Mouse (Mus musculus) thymus, postnatal 0 days (tissue): ENCODE data around the gene Rgs16. TPM values are rescaled to one million over a fixed set of nuclear protein-coding genes. Genes with fewer than 3 reads are reported as not detected.
A peak's percentile ranks its signal among the peaks of the same experiment; 100 is the strongest.

Experiments used
- DNase-seq: peaks from one replicate; pipeline ENCODE4 v3.0.0-alpha.2; 2015; ENCODE audit warnings: low spot score
- polyA plus RNA-seq: library from polyadenylated mRNA; unstranded; fragments of >200 nt; fragmentation: Nextera tagmentation; extraction: Ambion mirVana; gene quantifications from 2 replicates; pipeline ENCODE4 v1.2.1, GENCODE M21; 2015

Gene Rgs16
- polyA plus RNA-seq, 1 experiment from 2014 or later = 4.1 TPM

DNA sequence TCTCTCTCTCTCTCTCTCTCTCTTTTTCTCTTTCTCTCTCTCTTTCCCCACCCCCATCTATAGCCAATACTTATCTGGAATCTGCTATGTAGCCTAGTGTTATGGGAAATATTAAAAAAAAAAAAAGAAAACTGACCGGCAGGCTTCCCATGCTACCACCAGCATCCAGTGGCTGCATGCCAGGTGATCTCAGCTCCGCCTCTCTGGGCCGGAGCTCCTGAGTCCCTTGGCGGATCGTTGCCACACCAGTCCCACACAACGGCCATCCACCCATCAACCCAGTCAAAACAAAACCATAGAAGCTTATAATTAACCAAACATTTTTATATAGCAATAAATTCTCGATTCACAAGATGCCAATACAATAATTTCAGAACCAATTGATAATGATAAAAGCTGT is 19.2 kb upstream of the Rgs16 start:
- no peak for DNase-seq

DNA sequence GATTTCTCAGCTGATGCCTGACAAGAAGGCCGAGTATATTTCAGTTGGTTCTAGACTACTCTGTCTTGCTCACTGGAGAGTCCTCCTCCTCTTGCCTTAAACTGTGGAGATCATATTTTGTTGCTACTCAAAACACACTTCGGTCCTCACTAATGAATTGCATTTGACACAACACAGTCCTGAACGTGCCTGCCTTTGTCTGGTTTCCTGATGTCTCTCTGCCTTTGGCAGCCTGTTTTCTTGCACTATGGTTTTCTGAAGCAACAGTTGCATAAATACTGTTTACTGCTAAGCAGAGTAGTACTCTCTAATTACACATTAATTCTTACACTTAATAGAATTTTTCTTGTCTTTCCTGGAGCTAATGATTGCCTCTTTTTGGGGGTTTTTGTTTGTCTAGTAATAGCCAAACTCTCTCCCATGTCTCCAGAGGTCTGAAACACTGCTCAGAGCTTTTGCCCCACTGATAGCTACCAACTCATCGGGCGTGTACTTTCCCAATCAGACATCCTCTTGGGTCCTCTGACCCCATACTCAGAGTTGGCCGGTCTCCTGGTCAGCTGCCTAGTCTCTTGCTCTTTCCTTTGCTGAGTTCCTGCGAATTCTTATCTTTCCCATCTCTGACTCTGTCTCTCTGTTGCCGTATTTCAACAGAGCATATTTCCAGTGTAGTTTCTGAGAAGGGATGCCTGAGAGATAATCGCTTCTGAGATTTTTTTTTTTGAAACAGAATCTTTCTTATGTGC is 18.4 kb upstream of the Rgs16 start:
- DNase-seq = no peak

DNA sequence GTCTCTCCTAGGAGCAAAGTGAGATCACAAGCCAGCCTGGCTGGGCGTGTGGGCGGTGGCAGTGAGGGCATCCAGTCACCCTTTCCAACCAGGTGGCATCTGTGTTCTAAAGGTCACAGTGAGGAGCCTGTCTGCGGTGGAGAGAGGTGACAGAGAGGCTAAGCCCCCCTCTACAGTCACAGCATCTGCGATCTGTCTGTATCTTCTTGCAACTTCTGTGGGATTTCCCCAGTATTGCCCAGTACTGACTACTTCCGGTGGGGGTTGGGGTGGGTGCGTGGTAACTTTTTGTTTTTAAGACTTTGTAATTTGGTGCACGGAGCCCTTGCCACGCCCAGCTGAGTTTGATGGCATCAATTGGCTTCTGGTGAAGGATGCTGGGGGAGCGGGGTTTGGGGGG is 16.7 kb upstream of the Rgs16 start:
- DNase-seq = peak; percentile 35

DNA sequence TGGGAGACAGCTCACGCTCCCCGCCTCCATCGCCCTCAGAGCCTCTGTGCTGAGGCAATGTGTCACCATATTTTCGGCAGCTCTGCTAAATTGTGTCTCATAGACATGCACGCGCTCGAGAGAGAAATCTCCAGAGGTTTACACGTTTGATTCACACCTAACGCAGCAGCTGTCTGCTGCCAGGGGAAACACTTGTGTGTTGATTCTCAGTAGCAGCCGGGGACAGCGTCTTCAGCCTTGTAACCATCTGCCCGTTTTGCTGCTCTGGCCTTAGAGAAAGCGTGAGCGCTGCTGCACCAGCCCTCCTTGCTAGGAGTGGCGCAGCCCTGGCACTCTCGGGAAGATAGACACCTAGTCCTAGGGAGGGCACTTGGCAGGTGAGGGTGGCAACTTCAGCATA is 13.5 kb upstream of the Rgs16 start:
- no peak for DNase-seq

DNA sequence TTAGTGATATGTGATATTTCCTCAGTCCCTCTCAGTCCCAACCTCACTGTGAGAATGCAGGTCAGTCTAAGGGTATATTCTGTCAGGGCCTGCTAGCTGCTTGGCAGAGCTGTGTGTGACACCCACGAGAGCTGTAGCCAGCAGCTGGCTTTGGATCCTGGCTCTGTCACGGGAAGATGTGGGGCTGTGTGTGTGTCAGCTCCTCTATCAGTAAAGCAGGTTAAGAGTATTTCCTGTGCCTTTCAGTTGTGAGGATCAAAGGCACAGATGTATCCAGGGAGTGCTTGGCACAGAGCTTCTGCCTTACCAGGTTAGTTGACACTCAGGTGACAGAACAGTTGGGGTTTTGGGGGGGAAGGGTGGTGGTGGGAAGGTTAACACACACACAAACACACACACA is 10.3 kb upstream of the Rgs16 start:
- peak; percentile 78 for DNase-seq

DNA sequence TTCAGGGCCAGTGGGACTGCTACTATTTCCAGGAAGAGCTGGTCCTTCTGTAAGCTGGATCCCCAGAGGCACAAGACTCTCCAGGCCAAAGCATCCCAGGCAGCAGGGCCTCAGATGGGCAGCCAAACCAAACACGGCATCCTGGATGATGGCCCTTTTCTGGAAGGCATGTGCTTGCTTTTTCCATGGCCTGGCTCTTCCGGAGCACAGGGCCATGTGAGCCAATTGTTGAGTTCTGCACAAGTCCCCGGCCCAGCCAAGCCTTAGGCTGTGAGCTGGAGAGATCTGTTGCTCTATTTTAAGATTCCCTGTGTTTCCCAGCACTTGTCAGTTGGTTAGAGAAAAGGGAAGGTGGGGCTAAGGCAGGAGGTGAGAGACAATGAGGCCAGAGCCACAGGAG is 9.5 kb upstream of the Rgs16 start:
- DNase-seq = no peak

DNA sequence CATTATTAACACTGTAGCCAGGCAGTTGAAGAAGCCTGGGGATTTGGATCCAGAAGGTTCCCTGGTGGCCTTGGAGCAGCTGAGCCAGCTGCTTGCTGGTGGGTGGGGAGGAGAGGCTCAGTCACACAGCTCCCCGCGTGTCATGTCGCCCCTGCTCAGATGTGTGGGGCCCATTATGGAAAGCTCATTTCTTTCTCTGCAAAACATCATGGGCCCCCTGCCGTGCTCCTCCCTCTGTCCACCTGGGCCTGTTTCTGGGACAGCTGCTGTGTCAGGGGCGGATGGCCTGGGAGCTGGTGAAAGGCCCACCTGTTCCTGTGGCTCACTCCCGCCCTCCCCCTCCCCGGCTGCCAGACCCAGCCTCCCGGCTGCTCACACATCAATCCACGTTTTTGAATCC is 7.0 kb upstream of the Rgs16 start:
- DNase-seq = peak; percentile 78

DNA sequence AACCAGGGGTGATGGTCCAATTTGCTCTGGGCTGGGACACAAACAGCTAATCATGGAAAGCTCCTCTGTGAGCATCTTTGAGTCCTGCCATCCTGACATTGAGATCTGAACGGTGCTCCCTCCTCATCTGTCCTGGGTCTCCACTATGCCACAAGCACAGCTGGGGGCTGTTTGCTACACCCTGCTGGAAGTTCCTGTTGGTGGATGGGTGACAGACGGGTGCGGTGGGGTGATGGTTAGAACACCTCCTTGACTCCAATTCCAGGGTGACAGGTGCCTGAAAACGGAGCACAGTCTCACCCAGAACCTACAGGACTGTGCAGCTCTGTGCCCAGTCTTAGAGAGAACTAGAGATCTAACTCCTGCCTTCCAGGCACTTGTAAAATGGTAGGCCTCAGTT is 5.3 kb upstream of the Rgs16 start:
- DNase-seq = no peak

DNA sequence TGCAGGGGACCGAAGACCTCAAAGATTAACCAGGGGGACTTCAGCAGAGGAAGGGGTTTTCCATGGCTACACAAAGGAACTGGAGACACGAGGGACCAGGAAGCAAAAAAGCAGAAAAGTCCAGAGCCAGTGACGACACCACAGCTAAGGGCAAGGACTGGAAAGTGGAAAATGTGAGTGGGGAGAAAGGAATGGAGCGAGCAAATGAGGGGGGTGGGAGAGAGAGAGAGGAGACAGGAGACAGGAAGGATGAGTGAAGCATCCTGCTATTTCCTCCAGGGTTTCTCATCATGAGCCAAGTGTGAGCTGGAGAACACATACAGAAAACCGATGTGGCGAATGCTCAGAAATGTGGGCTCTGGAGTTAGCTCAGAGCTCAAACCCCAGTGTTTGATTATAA is 4.1 kb upstream of the Rgs16 start:
- DNase-seq = no peak

DNA sequence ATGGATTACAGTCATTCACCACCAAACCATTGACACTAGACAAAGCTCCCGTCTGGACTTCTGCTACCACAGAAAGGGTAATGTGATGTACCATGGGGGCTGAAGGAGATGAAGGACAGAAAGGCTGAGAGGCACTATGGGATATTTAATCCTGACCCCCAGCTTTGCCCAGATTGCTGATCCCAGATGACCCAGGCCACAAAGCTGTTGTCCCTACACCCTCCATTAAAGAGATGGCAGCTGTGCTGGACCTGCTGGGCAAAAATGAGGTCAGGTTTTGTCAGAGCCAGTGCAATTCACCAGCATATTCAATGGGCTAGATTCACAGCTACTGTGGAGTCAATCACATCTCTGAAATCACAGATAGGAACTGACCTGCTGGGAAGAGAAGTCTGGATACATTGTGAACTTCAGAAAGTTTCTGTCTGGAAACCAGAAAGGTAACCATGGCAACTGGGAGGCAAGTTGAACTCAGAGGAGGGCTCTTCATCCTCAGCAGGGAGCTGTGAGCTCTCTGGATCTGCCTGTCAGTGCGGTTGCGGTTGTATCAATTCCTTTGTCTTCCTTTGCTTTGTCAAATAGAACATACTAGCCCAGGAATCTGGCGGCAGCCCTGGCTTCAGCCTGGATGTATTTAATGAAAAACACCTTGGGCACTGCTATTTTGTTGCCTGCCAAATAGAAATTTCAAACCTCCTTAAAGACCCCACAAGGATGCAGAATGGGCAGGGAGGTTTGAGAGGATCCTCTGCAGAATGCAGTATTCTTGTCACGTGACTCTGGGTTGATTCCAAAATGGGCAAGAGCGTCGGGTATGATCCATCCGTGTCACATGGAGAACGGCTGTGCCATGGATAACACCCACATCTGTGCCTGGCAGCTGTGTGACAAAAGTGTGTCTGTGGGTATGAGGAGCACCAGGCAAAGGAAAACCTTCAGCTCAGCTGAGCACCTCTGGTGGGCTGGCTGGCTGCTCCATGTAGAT is 2.8 kb upstream of the Rgs16 start:
- no peak for DNase-seq

DNA sequence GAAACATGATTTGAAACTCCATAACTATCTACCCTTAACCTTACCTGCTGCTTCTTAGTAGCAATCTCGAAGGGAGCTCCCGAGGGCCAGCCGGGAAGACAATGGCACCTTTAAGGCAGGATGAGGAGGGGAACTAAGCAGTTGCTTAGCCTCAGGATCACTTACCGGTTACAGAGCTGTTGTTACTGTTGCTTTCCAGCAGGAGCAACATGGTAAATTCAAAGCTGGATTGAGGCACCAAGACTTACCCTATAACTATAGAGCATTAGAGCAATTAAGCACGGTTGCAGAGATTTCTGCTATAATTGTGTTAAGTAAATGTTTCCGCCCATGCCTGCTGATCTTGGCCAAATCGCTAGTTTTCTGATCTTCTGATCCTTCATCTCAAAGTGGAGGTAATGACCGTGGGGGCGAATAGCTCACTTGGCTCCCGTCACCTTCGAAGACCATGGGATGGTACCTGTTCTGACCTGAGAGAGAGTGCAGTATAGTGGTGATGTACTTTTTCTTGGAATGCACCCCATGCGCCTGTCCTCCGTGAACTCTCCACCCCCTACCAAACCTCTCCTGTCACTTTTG is 623 bp upstream of the Rgs16 start:
- DNase-seq = no peak

DNA sequence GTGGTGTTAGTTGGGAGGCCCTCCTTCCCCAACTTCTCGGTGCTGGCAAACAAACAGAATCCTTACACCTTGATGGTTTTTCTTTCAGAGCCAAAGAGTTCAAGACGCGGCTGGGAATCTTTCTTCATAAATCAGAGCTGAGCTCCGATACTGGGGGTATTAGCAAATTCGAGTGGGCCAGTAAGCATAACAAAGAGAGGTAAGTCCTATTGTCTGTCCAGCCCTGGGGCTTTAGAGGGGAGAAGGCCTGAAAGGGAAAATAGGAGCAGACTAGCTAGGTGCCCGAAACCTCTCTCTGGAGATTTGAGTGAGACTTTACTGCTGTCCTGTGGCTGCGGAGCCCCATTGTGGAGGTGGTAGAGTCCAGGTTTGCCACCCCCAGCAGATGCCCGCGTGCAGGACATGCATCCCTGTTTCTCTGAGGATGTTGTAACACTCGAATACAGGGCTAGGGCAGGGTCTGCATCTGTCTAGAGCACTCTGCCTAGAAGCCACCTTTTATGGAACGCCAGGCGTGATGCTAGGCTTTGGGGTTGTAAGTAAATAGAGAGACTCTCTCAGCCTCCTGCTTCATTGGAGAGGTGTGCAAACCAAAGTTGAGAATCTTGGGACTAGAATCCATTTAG is 739 bp downstream of the Rgs16 start:
- DNase-seq = no peak

DNA sequence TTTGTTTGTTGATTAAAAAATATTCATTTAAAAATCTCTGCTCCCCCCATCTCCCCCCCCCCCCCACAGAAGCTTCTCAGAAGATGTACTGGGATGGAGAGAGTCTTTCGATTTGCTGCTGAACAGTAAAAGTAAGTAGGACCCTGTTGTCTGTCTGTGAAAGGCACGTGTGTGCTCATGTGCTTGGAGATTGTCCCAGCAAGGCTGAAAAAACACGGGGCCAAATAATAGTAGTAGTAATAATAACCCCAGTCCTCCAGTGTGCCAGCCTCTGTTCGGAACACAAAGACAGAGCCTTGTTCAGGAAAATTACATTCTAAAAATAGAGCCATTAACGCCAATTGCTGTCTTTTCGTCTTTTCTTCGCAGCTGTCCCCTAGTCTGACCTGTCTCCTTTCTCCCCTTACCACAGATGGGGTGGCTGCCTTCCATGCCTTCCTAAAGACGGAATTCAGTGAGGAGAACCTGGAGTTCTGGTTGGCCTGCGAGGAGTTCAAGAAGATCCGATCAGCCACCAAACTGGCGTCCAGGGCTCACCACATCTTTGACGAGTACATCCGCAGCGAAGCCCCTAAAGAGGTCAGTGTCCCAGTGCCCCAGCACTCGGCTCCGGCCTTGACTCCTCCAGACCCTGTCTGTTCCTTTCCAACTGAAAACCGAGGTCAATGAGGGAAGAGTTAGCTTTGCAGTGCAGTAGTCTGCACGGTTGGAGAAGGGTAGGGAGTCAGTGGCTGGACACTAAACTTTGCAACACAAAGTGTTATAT is 1.6 kb downstream of the Rgs16 start:
- no peak for DNase-seq

DNA sequence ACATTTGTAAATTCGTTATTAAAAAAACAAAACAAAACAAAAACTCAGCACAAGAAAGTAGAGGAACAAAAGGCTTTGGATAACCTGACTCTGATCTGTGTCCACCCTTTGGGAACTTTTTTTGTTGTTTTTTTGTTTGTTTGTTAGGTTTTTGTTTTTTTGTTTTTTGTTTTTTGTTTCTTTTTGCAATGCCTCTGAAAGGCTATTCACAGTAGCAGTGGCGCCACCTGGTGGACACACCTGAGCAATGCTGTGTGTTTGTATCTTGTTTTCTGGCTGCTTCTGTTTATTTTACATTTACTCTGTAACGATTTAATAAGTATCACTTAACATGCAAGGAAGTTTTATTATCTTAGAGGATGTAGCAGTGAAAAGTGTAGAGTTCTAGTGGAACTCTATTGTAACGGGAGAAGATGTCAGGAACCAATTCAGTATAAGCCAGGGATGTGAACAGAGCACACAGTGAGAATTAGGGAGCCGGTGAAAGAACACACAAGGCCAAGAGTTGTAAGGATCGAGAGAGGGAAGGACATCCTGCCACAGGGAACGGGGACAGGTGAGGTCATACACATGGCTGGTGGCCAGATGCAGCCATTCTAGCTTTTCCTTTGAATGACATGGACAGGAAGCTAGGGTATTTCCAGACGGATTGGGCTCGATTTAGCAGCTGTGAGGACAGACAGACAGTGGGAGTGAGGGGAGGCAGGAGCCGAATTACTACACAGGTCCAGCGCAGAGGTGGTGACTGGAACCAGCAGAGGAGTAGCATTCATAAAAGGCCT is 2.4 kb downstream of the Rgs16 start:
- DNase-seq = peak; percentile 79

DNA sequence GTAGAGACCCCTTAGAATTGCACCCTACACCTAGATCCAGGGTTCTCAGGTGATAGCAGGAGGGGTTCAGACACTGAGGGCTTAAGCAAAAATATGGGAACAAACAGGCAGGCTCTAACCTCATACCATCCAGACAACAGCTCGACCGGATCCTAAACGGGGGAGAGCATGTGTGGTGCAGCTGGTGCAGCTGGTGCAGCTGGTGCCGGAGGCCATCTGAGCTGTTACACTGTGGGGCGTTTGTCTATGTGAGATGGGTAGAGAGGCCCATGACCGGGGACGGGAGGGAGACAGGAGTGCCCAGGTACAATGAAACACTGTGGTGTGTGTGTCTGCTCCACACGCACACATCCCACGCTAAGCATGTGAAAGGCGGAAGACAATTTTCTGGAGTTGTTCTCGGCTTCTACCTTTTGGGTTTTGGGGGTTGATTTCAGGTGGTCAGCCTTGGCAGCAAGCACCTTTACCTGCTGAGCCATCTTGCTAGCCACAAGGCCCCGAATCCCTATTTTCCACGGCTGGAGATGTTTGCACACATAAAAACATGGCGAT is 6.0 kb downstream of the Rgs16 start:
- peak; percentile 80 for DNase-seq

DNA sequence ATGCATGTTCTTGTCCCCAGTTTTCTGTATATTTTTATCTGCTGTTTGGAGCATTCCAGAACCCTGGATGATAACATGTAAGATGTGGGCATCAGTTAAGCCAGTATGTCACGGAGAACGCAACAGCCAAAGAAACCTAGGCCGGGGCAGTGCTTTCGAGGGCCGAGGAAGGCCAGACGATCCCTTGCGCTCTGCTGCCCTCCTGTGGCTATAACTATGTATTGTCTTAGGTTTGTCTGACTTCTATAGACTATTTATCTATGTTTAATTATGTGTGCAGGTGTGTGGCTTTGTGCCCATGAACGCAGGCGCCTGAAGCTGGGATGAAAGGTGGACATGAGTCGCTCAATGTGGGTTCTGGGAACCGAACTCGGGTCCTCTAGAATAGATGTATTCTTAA is 6.6 kb downstream of the Rgs16 start:
- DNase-seq = peak; percentile 79

DNA sequence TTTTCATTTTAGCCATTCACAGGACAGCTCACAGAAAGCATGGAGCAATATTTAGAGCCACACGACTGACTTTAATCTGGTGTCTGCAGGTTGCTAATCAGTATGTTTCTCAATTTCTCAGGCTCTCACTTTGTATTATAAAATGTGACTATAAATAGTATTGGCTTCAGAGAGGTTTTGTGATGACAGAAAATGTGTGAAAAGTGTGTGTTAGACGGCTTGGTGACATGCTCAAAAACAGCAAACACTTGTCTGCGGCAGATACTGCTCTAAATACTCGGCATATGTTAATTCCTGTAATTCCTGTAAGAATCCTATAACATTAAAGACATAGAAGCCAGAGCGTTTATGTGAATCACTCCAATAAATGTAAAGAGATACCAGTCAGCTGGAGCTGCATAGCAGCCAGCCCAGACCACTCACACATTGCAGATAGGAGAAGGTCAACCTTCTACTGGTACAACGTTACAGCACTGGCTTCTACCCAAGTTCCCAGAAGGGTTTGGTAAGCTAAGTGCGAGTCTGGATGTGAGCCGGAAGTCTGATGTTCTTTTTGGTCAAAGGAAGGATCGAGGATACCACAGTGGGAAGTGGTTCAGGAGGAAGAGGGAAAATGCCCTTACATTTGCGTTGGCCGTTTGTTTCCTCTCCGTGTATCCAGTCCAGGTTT is 7.8 kb downstream of the Rgs16 start:
- DNase-seq = no peak

DNA sequence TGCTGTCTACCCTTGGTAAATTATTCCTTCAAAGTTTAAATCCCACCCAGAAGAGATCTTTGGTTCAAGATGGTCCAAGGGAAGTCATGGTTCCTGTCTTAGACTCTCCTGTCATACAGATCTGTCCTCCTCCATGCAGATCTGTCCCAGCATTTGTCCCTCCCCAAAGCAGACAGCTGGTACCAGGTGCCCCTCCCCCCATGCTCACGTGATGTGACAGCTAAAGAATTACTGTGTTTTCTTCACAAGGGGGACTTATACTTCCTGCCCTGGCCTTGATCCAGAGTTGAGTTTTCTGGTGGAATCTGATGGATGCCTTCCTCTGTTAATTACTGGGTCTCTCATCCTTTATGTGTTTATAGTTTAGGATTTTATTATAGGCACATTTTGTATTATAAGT is 8.4 kb downstream of the Rgs16 start:
- peak; percentile 85 for DNase-seq

DNA sequence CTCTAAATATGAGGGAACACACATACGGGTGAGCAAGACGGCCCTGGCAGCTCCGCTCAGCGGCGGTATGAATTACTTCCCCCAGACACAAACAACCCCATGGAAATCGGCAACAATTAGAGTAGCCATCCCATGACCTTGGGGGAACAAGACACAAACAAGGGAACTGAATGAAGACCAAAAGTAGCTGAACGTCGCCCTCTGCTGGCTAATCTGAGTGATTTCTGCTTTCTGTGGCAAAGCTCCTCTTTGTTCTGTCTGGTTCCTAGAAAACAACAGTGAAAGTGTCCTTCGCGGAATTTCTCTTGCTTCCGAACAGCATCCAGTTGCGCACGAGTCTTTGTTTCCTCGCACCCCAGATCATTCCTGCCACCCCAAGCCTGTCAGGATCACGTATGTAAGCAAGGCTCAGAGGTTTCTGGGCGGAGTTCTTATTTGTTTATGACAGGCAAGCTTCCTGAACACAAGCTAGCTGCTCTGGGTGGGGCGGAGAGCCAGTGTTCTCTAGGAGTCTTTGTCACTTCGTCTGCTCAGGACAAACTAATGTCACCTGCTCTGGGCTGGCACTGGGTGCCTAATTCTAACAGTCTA is 9.2 kb downstream of the Rgs16 start, which contains the start of gene Rnasel:
Gene Rnasel (plus strand): TSS at position 216 of the 591 bp plus-strand sequence.
- peak; percentile 84 for DNase-seq
